Mouse (Mus musculus) frontal cortex, postnatal 14 days (tissue): ENCODE results near the gene Unc13c.

Experiments
- DNase-seq, 2 experiments: peaks; one replicate each; pipeline ENCODE4 v3.0.0; 2022; ENCODE audit warnings: low spot score in 2 of 2

Unc13c gene

DNA sequence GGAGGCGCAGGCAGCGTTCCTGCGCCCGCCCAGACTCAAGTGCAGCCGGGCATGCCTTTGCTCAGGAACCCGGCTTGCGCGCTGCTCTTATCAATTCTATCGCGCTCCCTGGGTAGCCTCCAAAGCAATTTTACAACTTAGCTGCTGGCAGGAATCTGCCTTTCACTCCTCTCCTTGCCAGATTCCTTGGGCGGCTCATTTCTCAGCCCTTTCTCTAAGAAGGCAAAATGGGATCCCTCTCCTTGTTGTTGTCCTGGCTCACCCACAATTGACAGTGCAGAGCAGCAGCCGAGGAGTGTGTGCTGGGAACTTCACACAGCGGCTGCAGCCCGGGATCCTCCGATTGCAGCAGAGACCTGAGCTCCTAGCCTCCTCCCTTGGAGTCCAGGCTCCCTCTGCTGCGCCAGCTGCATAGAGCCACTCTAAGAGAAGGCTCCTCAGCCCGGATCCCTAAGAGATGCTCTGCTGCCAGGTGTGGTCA, at the start of gene Unc13c:
Gene Unc13c (minus strand): TSS at position 326 of the 481 bp plus-strand sequence.
- DNase-seq: peak; percentile 25 to 32

DNA sequence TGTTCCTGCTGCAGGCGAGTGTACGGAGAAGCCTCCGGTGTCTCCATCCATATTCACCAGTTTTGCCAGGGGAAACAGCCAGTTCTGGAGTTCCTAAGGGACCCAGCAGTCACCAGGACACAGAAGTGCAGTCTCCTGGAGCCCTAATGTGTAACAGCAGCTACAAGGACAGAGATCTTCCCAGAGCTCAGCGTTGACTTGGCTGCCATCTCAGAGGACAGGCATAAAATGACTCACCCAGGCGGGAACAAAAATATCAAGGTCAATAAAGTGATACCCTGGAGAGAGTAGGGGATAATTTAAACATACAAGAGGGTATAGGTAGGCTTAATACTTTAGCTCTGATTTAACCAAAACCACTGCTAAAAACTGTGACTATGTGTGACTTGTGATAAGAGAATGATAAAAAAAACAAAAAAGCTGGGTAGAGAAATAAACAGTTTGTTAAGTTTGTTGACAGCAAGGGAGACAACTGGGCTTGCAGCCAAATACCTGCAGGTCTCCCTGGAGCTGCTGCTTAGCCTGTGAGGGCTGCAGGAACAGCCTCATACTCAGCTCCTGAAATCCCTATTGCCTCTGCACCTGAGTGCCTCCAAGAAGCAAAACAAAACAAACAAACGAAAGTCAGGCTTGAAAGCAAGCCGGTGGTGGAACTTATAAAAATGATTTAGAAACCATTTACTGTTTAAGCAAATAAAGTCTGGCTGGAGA, 39.4 kb upstream of the Unc13c start:
- no peak for DNase-seq

DNA sequence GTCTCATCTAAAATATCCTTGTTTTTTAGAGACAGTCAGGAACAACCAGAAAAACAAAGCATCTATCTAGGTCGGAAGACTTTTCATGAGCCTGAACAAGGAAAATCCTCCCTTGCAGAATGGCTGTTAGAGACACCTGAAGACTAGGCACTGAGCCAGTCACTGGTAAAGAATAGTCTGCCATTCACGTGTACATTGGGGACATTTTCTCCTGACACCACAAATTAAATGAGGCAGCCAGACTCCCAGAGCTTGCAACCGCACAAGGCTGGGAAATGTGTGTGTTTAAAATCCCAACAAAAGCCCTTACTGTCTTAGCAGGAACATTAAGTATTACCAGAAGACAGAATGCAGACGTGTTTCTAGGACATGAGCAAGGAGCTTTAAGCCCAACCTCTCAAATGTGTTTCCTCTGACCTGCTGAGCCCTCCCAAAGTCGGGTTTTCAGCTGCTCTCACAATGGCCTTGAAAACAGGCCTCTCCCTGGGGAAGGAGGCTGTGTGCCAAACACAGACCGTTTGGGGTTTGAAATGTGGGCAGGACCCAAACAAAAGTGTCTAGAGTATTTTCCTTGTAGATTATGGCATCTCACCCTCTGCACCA, 33.7 kb upstream of the Unc13c start:
- DNase-seq: no peak

DNA sequence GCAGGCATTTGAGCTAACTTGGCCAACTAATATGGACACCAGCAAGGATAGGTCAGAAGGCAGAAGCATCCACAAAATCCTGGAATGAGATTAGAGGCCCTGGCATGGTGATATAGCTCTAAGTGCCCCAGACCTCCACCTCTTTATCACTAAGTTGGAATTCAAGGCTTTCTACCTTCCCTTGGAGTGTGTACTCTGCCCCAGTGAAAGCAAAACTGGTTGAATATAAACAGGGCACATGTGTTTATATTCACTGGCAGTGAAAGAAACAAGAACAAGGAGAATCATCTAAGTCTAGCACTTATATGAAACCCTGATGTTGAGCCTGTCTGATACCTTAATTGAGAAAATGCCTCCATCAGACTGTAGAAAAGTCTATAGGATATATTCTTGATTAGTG, 19.3 kb upstream of the Unc13c start:
- no peak for DNase-seq

DNA sequence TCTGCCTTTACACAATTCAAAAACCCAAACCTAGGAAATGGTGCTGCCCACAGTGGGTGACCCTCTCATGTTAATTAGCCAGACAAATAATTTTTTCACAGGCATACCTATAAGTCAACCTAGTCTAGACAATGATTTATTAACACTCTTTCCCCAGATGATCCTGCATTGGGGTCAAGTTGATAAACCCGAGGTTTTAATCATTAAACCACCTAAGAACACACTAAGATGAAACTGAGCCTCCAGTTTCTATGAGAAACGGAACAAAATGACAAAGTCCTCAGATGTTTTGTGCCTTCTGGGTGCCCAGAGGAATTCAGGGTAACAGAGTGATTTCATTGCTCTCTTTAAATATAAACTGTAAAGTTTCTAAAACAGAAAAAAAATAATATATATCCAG, 18.5 kb upstream of the Unc13c start:
- no peak for DNase-seq

DNA sequence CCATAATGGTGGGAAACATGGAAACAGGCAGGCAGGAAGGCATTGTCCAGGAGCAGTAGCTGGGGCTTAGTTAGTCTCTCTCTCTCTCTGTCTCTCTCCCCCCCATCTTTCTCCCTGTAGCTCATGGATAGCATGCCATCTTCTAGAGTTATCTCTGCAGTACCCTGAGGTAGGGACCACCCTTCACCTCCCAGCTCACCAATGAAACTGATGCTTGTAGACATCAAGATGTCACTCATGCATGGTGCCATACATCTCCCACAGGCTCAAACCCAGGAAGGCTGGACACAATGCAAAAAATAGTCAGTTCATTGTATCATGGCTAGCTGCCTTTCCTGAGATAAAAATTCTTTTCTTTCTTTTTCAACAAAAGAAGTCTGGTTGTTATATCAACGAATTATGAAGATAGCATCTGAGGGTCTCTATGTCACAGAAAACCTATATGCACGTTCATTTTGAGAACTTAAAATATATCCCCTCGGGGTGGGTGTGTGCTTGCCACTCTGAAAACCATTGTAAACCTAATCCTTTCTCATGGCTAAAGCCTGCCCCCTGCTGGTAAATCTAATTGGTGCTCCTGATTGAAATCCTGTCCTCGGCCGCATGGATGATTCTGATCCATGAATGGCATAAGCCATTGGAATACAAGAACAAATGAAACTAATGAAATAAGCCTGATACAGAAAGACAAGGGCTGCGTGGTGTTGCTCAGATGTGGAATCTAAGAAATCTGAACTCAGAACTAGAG, 14.0 kb upstream of the Unc13c start:
- DNase-seq: peak; percentile 17 to 85

DNA sequence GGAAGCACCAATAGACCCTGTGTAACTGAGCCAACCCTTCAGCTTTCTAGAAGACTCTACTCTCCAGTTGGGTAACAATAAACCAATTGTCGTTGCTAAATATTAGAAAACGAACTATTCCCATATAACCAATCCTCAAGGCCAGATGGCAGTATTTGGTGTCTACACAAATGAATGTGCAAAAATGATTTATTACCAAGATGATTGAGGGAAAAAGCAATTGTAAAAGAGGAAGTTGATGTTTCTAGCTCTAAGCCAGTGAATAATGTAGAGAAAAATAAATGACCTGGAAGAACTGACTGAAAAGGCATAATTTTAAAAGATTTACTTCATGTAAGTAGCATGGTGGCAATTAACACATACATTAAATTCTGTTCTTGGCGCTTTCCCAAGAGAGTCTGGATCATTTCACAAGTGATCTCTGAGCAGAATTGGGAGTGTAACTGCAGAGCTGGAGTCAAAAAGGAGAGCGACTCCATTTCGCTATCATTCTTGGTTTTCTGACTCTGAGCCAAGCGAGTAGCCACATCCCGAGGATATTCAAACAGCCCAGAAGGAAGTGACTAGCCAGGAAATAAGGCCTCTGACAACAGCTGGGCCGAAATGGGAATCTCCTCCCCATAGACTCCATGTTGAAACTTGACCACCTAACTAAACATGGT, 3.7 kb upstream of the Unc13c start:
- DNase-seq: no peak

DNA sequence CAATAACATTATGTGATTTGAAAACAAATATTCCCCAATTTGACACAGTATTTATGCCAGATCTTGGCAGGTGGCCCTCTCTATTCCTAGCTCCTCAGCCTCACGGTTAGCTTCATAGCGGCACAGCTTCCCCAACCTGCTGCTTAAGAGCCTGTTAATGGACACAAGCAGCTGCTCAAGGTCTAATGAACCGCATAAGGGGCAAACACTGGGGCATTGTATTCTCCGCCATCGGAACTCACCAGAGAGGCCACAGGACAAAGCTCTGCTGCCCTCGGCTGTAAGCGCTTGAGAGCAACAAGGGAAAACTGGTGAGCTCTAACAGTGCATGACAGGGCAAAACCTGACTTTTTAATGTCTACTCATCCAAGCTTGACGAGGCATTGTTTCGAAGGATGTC, 2.0 kb upstream of the Unc13c start:
- DNase-seq: no peak

DNA sequence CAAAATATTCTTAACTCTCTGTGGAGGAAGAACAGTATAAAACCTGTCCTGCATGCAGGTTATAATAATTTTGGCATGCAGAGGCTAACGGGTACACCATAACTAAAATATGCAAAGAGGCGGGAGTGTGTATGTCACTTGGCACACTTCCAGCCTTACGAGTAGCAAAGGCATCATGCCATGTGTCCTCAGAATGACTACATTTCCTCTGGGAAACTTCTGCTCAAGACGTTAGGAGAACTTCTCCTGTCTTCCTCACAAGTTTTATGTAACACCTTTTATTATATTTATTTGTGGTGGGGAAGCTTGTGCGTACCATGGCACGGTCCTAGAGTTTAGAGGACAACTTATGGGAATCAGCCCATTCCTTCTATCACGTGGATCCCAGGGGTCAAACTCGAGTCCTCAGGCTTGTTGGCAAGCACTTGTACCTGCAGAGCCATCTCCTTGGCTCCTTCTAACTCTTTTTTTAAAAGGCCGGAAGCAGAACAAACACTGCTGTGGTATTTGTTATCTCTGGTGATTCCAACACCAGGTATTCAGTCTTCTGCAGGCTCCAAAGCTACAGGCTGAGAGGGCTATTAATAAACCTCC, 3.3 kb downstream of the Unc13c start:
- no peak for DNase-seq

DNA sequence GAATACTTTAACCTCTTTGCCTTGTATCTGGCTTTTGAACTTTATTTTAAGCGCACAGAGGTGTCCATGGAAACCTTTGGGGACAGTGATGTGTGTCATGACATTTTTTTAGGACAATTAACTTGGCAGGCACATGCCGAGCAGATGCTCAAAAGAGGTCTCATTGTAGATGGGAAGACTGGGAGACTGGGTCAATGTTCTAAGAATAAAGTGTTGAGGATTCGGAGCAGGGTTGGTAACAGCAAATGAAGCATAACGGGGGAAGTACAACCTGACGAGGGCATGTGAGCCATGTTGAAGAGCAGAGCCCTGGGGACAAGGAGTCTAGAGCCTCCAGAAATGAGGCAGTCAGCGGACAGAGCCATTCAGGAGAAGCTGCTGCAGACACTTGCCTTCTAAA, 6.3 kb downstream of the Unc13c start:
- no peak for DNase-seq

DNA sequence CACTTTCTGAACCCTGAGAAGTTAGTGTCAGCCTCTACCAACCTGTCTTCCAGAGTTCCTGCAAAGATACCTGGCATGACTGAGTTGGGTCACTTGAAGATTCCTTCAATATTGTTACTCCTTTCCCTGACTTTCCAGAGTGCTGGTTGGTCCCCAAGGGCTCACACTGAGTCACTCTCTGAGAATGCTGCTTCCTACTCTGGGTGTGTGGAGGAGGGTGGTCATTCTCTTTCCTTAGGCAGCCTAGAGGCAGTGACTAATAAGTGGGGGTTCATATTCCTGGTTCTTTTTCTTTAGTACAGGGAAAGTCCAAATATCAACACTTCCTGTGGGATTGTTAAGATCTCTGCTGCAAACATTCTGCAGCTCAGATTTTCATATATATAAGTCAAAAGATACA, 16.4 kb downstream of the Unc13c start:
- DNase-seq: no peak

DNA sequence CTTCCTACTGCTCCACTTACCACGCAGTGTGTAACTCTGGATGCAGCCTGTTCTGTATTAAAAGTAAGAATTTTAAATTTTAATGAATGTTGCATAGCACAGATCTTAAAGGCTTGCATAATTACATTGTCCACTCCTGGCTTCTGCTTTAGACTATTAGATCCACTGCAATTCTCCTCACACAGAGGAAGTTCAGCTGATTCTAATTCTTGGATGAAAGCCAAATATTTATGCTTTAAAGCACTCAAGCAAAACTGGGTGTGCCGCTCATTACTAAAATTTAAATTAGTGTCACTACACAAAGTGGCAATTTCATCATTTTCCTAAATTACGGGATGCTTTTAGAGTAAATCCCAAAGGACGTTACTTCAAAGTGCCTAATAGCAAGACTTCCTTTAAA, 17.2 kb downstream of the Unc13c start:
- no peak for DNase-seq

DNA sequence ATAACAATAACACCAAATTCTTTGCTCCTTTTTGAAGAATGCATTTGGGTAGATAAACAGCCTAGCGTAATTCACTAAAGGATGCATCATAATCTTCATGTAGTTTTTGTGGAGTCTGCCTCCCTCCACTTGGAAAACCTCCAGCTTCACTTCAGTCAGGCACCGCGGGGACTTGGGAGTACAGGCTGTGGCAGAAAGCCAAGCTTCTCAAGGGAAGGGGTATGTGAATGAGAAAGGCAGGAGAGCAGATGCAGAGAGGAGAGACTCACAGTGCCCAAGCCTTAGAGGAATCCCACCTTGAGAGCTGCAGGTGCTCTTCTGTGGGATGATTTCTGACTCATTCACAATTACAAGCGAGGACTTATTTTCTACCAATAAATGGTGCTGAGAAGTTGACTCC, 33.9 kb downstream of the Unc13c start:
- DNase-seq: no peak

DNA sequence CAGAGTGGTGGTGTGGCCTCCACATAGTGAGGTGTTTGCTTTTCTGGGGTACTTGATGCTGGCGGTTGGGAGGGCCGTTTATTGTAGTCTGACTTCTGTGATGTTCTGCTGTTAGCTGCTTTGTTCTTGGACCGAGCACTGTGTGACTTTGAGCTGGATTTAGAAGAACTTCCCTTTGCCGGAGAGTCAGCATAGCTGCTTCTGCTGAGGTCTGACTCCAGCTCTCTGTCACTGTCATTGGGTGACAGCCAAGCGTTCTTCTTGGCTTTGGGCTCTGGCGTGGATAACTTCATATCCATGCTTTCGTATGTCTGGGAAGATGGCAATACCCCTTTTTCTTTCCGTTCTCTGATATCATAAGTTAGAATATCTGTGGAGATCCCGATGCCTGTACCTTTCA, 36.8 kb downstream of the Unc13c start:
- DNase-seq: no peak

DNA sequence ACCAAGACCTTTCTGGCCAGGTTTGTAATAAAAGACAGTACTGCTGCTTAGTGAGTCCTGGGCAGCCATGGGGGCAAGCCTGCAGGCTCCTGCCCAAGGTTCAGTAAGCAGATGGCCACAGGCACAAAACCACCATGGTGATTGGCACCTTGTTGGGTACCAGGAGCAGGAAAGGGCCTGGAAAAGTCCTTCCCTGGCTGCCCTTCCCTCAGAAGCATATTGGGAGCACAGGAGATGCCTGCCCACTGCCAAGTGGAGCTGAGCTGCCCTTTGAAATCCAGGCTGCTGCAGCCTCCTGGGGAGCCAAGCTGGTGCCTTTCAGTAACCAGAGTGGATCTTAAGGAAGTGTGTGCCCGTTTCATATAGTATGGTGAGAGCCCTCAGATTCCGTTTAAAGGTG, 41.5 kb downstream of the Unc13c start:
- DNase-seq: no peak

DNA sequence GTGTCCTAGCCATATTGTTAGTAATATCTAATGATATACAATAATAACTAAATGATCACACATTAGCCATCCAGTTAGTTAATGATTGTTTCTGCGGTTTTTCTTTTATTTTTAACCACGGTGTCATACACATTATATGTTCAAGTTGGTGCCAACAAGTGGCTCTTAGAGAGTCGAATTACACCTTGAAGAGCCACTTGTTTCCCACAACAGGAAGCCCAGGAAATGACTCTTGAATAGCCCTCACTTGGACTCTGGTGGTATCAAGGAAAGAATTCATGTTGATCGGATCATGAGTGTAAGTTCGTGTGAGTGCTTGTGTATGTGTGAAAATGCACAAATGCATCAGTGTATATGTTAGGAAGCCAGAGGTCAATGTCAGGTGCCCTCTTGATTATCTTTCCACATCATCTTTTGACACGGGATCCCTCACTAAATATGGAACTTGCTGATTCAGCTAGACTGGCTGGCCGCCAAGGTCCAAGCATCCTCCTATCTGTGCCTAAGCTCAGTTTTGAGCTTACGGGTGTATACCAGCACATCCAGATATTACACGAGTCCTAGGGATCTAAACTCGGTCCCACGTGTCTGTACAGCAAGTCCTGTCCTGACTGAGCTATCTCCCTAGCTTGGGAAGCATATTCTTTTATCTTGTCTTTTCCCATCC, 46.2 kb downstream of the Unc13c start:
- no peak for DNase-seq

DNA sequence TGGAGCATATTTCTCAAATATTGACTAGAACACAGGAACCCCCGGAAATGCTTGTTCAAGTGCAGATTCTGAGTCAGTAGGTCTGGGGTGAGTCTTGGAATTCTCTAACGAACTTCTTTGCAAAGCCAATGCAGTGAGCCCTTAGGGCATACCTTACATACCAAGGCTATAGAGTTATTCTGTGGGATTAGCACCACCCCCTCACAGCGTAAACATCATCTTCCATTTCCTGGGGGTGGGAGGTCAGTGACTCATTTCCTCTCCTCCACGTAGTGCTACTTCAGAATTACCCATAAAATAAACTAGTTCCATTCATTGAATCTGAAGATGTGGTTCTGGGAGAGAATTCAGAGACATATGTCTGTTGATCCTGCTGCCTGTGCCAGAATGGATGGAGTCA, 62.8 kb downstream of the Unc13c start:
- DNase-seq: no peak

DNA sequence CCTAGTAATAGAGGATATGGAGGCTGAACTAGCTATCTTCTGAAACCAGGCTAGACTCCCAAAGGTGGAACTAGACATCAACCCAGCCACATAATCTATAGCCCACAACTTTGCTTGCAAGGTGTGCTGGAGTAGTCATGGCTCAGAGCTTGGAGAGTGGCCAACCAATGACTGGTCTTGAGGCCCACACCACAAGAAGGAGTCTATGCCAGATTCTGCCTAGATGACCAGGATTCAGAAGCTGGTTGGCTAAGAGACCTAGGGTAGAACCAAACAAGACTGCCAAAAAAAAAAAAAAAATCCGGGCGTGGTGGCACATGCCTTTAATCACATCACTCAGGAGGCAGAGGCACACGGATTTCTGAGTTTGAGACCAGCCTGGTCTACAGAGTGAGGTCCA, 70.2 kb downstream of the Unc13c start:
- DNase-seq: no peak

DNA sequence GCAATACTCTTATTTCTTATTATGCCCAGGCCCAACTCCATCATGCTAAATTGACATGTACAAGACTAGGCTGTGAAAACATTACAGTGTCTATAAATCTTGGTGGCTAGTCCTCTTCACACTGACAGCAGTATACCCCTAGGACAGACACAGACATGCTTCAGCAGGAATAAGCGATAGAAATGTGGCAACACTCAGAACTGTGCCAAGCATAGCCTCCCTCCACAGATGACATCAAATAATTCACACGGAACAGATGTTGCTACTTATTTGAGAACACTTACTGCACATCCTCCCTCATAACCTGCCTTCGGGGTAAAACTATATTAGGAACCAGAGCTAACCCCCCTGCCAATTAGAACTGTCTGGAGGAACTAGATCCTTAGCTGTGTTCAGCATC, 72.6 kb downstream of the Unc13c start:
- no peak for DNase-seq

DNA sequence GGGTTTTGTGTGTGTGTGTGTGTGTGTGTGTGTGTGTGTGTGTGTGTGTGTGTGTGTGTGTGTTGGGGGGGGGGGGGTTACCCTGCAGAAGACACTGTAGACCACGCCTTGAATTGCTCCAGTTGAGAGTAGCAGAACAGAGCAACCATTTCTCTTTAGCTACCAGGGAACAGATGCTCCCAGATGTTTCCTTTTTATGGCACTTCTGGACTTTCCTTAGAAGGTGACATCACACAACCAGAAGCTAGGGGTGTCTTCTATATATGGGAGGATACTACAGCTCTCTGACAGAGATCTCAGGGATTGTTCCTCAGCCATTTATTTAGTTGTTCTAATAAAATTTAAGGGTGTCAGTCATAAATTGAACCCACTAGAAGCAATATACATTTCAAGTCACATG, 85.2 kb downstream of the Unc13c start:
- DNase-seq: no peak

DNA sequence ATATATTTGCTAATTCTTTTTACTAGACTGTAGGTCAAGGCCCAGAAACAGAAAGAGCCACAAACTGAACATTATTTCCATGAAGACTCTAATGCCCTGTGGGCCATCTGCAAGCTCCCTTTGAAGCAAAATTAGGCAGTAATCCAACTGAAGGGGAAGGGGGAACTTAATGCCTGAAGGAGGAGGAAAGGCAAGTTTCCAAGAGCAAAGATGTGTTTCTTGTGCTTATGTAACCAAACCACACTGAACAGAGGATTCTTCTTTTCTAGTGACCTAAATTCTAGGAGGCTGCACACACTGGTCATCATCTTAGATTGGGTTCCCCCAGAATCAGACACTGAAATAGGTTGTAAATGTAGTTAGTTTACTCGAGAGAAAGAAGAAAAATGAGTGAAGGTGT, 85.6 kb downstream of the Unc13c start:
- DNase-seq: no peak
